Mouse (Mus musculus): ENCODE data around the gene Hmgcl. TPM values are rescaled to one million over a fixed set of nuclear protein-coding genes. Genes with fewer than 3 reads are reported as not detected.
A peak's percentile ranks its signal among the peaks of the same experiment; 100 is the strongest.

The Hmgcl gene
- 55.9 and 59.9 TPM in 2 replicates for polyA plus RNA-seq (2014; fragmentation: Nextera tagmentation; extraction: Ambion mirVana)

GRCm38 (mm10) chr4:135946278-135946658 lies at the start of gene Hmgcl:
Hmgcl (plus strand) TSS chr4:135946448.
- Histone ChIP-seq H3K27me3 (ENCODE audit: control insufficient read depth, insufficient read depth, low read length) (no peaks in the 10 kb centered on the region), H3K9ac (ENCODE audit: low read length) (peak within 1 kb of the TSS; percentile 74), H3K4me2 (ENCODE audit: low read depth, low read length, severe bottlenecking) (peak within 1 kb of the TSS; percentile 88), H3K9me3 (ENCODE audit: control insufficient read depth, low read length) (no peaks in the 10 kb centered on the region), H3K27ac (ENCODE audit: low read depth, low read length) (no peak within 1 kb of the TSS), H3K4me3 (ENCODE audit: low read depth, low read length) (peak within 1 kb of the TSS; percentile 79), H3K36me3 (ENCODE audit: control insufficient read depth, insufficient read depth, low read length) (no peaks in the 10 kb centered on the region; the same call in 1 of the 2 replicates), H3K4me1 (replicated peaks; ENCODE audit: control insufficient read depth, insufficient read depth, low read length) (0 out of 2 replicates have a peak, but pooled peaks cover 3% of the 10 kb centered on the region)
- ATAC-seq (replicated peaks; ENCODE audit: low FRiP score) (peak; percentile 93), DNase-seq (ENCODE audit: low spot score) (peak; percentile 96)
- WGBS: 0% methylated on average over 23 of the region's 23 CpGs

GRCm38 (mm10) chr4:135898380-135899049 lies 47.7 kb upstream of the Hmgcl start:
- H3K27me3 ChIP-seq (ENCODE audit: control insufficient read depth, insufficient read depth, low read length): no peaks in the 10 kb centered on the region
- no peaks in the 10 kb centered on the region for H3K4me1 ChIP-seq (replicated peaks; ENCODE audit: control insufficient read depth, insufficient read depth, low read length)
- no peaks in the 10 kb centered on the region for H3K36me3 ChIP-seq (ENCODE audit: control insufficient read depth, insufficient read depth, low read length)
- H3K9me3 ChIP-seq (ENCODE audit: control insufficient read depth, low read length): no peaks in the 10 kb centered on the region
- 82% methylated on average over 8 of the region's 9 CpGs for WGBS
- no peak for ATAC-seq (replicated peaks; ENCODE audit: low FRiP score)
- DNase-seq (ENCODE audit: low spot score): no peak
- H3K4me3 ChIP-seq (ENCODE audit: low read depth, low read length): no peak overlapping the region
- no peak overlapping the region for H3K4me2 ChIP-seq (ENCODE audit: low read depth, low read length, severe bottlenecking)
- no peak overlapping the region for H3K27ac ChIP-seq (ENCODE audit: low read depth, low read length)
- H3K9ac ChIP-seq (ENCODE audit: low read length): no peak overlapping the region

- Histone ChIP-seq H3K4me3 (ENCODE audit: low read depth, low read length) (no peak overlapping the region), H3K36me3 (ENCODE audit: control insufficient read depth, insufficient read depth, low read length) (no peaks in the 10 kb centered on the region), H3K27ac (ENCODE audit: low read depth, low read length) (no peak overlapping the region), H3K4me2 (ENCODE audit: low read depth, low read length, severe bottlenecking) (no peak overlapping the region), H3K27me3 (ENCODE audit: control insufficient read depth, insufficient read depth, low read length) (no peaks in the 10 kb centered on the region), H3K9me3 (ENCODE audit: control insufficient read depth, low read length) (no peaks in the 10 kb centered on the region), H3K4me1 (replicated peaks; ENCODE audit: control insufficient read depth, insufficient read depth, low read length) (no peaks in the 10 kb centered on the region), H3K9ac (ENCODE audit: low read length) (no peak overlapping the region)
- DNase-seq (ENCODE audit: low spot score): no peak
- no peak for ATAC-seq (replicated peaks; ENCODE audit: low FRiP score)
- WGBS: 88% methylated on average over 7 of the region's 7 CpGs
Observed at GRCm38 (mm10) chr4:135899050-135899448, 47.2 kb upstream of the Hmgcl start.

DNA sequence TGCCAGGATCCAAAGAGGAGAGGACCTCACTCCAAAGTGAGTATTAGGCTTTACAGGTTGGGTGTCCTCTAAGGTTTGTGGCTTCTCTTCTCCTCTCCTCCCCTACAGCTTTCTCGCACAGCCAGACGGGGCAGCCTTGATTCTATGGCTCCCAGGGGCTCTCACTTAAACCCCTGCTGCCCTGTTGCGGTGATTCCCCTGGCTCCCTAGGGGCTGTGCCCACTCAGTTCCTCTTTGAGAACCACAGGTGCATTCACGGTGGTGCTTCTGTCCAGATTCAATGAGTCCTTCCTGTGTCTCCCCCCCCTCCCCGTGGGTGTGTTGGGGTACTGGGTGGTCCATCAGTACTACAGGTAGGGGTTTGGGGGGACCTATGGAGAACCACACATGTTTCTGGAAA lies 46.2 kb upstream of the Hmgcl start:
- Histone ChIP-seq H3K27ac (ENCODE audit: low read depth, low read length) (no peak overlapping the region), H3K4me2 (ENCODE audit: low read depth, low read length, severe bottlenecking) (no peak overlapping the region), H3K9me3 (ENCODE audit: control insufficient read depth, low read length) (no peaks in the 10 kb centered on the region), H3K4me1 (replicated peaks; ENCODE audit: control insufficient read depth, insufficient read depth, low read length) (no peaks in the 10 kb centered on the region), H3K36me3 (ENCODE audit: control insufficient read depth, insufficient read depth, low read length) (no peaks in the 10 kb centered on the region), H3K9ac (ENCODE audit: low read length) (no peak overlapping the region), H3K27me3 (ENCODE audit: control insufficient read depth, insufficient read depth, low read length) (no peaks in the 10 kb centered on the region), H3K4me3 (ENCODE audit: low read depth, low read length) (no peak overlapping the region)
- DNase-seq (ENCODE audit: low spot score) (no peak), ATAC-seq (replicated peaks; ENCODE audit: low FRiP score) (no peak)
- WGBS: 75% methylated on average over 5 of the region's 5 CpGs

GRCm38 (mm10) chr4:135902606-135903242 lies 43.5 kb upstream of the Hmgcl start:
- no peaks in the 10 kb centered on the region for H3K9me3 ChIP-seq (ENCODE audit: control insufficient read depth, low read length)
- no peak overlapping the region for H3K4me3 ChIP-seq (ENCODE audit: low read depth, low read length)
- H3K27ac ChIP-seq (ENCODE audit: low read depth, low read length): no peak overlapping the region
- no peaks in the 10 kb centered on the region for H3K4me1 ChIP-seq (replicated peaks; ENCODE audit: control insufficient read depth, insufficient read depth, low read length)
- no peak overlapping the region for H3K4me2 ChIP-seq (ENCODE audit: low read depth, low read length, severe bottlenecking)
- DNase-seq (ENCODE audit: low spot score): no peak
- ATAC-seq (replicated peaks; ENCODE audit: low FRiP score): no peak
- 95% methylated on average over 4 of the region's 4 CpGs for WGBS
- no peak overlapping the region for H3K9ac ChIP-seq (ENCODE audit: low read length)
- no peaks in the 10 kb centered on the region for H3K27me3 ChIP-seq (ENCODE audit: control insufficient read depth, insufficient read depth, low read length)
- no peaks in the 10 kb centered on the region for H3K36me3 ChIP-seq (ENCODE audit: control insufficient read depth, insufficient read depth, low read length)

DNA sequence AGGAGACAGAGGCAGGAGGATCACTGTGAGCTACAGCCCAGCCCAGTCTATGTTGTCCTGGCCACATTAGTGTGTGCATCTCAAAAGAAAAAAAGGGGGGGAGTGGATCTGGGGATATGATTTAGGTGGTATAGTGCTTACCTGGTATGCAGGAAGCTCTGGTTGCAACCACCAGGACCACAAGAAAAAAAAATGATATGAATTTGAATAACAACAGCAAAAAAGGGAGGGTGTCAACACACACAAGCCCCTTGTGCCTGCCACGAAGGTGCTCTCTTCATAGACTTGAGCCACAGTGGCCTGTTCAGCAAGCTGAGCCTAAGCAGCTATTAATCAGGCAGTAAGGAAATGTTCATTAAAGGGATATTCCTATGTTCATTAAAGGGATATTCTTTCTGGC lies 41.4 kb upstream of the Hmgcl start:
- Histone ChIP-seq H3K9me3 (ENCODE audit: control insufficient read depth, low read length) (no peaks in the 10 kb centered on the region), H3K9ac (ENCODE audit: low read length) (no peak overlapping the region), H3K4me1 (replicated peaks; ENCODE audit: control insufficient read depth, insufficient read depth, low read length) (no peaks in the 10 kb centered on the region), H3K27ac (ENCODE audit: low read depth, low read length) (no peak overlapping the region), H3K4me3 (ENCODE audit: low read depth, low read length) (no peak overlapping the region), H3K36me3 (ENCODE audit: control insufficient read depth, insufficient read depth, low read length) (no peaks in the 10 kb centered on the region), H3K4me2 (ENCODE audit: low read depth, low read length, severe bottlenecking) (no peak overlapping the region), H3K27me3 (ENCODE audit: control insufficient read depth, insufficient read depth, low read length) (no peaks in the 10 kb centered on the region)
- ATAC-seq (replicated peaks; ENCODE audit: low FRiP score): no peak
- WGBS: 63% methylated on average over 1 of the region's 1 CpGs
- no peak for DNase-seq (ENCODE audit: low spot score)

DNA sequence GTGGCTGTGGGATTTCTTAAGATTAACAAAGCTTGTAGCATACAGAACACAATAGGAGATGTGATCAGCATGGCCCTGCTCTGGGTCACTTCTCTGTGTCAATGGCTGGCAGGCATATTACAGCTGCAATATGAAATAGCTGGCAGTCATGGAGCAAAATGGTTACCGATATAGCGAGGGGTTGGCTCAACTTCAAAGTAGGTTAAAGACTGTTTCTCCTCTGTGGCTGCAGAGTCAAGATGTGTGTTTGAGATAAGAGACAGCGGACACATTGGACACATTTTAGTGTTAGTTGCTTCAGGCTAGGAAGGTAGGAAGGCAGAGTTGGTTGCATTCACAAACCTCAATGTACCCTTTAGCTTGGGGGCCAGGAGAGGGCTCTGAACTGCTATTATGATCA lies 39.6 kb upstream of the Hmgcl start:
- Histone ChIP-seq H3K36me3 (ENCODE audit: control insufficient read depth, insufficient read depth, low read length) (no peaks in the 10 kb centered on the region), H3K27ac (ENCODE audit: low read depth, low read length) (no peak overlapping the region), H3K9ac (ENCODE audit: low read length) (no peak overlapping the region), H3K4me3 (ENCODE audit: low read depth, low read length) (no peak overlapping the region), H3K27me3 (ENCODE audit: control insufficient read depth, insufficient read depth, low read length) (no peaks in the 10 kb centered on the region), H3K9me3 (ENCODE audit: control insufficient read depth, low read length) (no peaks in the 10 kb centered on the region), H3K4me2 (ENCODE audit: low read depth, low read length, severe bottlenecking) (no peak overlapping the region), H3K4me1 (replicated peaks; ENCODE audit: control insufficient read depth, insufficient read depth, low read length) (no peaks in the 10 kb centered on the region)
- DNase-seq (ENCODE audit: low spot score) (no peak), ATAC-seq (replicated peaks; ENCODE audit: low FRiP score) (no peak)
- WGBS: 90% methylated on average over 3 of the region's 3 CpGs

DNA sequence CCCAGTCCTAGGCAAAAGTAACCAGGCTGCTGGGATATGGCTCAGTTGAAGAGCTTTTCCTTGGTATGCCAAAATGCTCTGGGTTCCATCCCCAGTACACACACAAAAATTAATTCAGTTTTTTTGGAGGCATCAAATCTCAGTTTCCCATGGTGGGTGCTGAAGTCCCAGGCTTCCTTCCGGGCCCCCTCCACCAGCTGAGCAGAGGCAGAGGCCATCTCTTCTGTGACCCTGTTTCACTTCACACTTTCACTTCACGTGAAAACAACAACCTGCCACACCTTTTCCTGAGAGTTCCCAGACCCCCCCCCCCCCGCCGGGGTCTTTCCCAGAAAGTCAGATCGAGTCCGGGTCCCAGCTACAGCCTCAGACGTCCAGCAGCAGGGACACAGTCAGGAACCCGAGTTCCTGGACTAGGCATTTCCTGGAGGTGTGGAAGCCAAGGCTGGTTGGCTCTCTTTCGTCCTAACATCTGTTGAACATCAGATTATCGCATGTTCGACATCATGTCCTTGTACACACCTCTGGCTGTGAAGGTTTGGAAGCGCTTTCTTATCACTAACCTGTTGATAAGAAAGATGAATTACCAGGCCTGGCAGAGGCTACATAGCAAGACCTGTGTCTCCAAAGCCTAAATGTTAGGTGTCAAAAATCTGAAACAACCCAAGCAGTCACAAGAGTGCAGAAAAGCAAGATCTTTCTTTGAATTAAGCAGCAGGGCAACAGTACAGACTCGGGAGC lies 36.8 kb upstream of the Hmgcl start:
- DNase-seq (ENCODE audit: low spot score) (no peak), ATAC-seq (replicated peaks; ENCODE audit: low FRiP score) (no peak)
- Histone ChIP-seq H3K9me3 (ENCODE audit: control insufficient read depth, low read length) (no peaks in the 10 kb centered on the region), H3K27ac (ENCODE audit: low read depth, low read length) (no peak overlapping the region), H3K4me2 (ENCODE audit: low read depth, low read length, severe bottlenecking) (no peak overlapping the region), H3K9ac (ENCODE audit: low read length) (no peak overlapping the region), H3K27me3 (ENCODE audit: control insufficient read depth, insufficient read depth, low read length) (no peaks in the 10 kb centered on the region), H3K4me3 (ENCODE audit: low read depth, low read length) (no peak overlapping the region), H3K36me3 (ENCODE audit: control insufficient read depth, insufficient read depth, low read length) (no peaks in the 10 kb centered on the region), H3K4me1 (replicated peaks; ENCODE audit: control insufficient read depth, insufficient read depth, low read length) (peaks cover 4% of the 10 kb centered on the region; the same call in 1 of the 2 replicates)
- WGBS: 76% methylated on average over 13 of the region's 13 CpGs

All from forebrain, embryonic 11.5 days (tissue).